Mouse (Mus musculus) embryo, embryonic 10 days (tissue): Measurements from ENCODE around the gene Otud5.
"Not testable (repeated sequence)": the region's sequence is repeated elsewhere in the genome, so short reads cannot be mapped to it uniquely, and the experiment has no call there.

Experiments
- DNase-seq: peaks from one replicate; pipeline ENCODE4 v3.0.0-alpha.2; 2015; ENCODE audit warnings: low spot score

The Otud5 gene

GRCm38 (mm10) chrX:7879819-7880218, 38.7 kb downstream of the Otud5 start:
- DNase-seq: peak; percentile 84

GRCm38 (mm10) chrX:7883841-7884567, 42.8 kb downstream of the Otud5 start, which contains the start of gene Slc35a2:
Slc35a2 (plus strand) TSS chrX:7884028.
- DNase-seq: peak; percentile 89

DNA sequence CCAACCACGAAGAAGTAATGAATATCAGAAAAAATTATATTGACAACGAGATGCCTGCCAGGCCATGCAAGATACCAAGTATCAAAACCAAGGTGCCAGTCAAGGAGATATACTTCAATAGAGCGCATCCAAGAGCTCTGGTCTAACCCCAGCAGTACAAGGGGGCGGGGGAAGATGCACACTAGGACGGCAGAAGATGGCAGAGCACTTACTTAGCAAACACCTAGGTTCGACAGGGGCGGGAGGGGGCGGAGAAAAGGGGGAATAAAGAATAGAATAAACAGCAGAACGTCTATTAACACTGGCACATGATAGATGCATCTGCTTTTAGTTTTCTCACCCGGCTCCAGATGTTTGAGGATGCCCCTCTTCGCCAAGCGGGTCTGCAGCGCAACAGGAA, 57.0 kb downstream of the Otud5 start:
- no peak for DNase-seq

DNA sequence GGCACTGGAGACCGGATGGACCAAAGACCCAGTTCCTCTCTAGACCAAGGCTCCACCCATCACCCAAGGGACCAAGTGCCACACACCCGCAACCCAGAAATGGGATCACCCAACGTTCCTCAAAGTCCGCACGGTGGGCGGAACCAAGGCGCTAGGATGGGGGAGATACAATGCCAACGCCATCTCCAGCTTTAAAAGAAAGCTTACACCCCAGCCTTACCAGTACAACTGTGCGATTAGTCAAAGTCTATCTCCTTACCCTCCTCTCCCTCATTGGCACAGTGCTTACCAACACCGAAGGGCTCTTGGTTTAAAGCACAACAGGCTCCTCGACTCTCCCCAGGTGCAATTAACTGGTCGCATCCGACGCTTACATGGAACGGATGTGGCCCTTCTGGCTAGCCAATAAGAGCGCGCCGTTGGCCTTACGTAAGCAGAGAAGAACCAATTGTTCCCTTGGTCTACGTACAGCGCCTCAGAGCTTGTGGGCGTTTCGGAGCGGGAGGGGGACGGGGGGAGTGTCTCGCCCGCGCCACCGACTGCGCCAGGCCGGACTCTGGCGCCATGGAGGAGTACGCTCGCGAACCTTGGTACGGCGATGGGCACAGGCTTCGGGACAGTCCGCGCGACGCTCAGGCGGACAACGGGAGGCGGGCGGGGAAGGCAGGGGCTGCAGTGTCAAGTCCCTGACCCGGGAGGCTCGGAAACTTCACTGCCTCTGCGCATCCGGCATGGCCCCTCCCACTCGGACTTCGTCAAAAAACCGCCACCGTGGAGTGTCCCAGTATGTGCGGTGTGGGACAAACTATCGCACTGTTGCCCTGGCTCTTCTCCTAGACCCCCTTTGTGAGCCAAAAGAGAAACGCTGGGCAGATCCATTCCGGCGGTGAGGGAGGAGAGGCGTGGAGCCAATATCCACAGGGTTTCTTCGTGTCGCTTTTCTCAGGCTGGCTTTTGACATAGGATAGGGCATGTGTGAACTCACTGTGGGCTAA, 58.0 kb downstream of the Otud5 start, which contains the start of the genes Pqbp1 and Timm17b:
Gene Pqbp1 (minus strand): TSS at position 390 of the 995 bp plus-strand sequence.
Gene Timm17b (plus strand): TSS at position 478 of the 995 bp plus-strand sequence.
- peak; percentile 96 for DNase-seq

GRCm38 (mm10) chrX:7904441-7904840, 63.3 kb downstream of the Otud5 start:
- DNase-seq: no peak

- DNase-seq: no peak
These were observed 66.6 kb downstream of the Otud5 start, which contains the start of gene Gm10491 for GRCm38 (mm10) chrX:7907735-7908134. Gm10491 (minus strand) TSS chrX:7907835.

- not testable (repeated sequence) for DNase-seq
These were observed 68.1 kb downstream of the Otud5 start, which contains the start of gene Gm10490 for GRCm38 (mm10) chrX:7909242-7909641. Gm10490 (plus strand) TSS chrX:7909542.

- DNase-seq: no peak
These were observed 69.3 kb downstream of the Otud5 start for GRCm38 (mm10) chrX:7910473-7910872.

DNA sequence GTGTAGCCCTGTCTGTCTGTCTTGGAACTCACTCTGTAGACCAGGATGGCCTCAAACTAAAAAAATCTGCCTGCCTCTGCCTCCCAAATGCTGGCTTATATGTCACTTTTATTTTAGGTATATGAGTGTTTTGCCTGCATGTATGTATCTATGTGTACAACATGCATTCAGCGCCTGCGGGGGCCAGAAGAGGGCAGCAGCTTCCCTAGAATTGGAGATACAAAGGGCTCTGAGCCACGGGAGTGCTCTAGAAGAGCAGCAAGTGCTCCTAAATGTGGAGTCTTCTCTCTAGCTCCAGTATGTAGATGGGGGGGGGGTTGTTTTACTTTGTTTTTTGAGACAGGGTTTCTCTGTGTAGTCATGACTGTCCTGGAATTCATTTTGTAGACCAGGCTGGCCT, 74.5 kb downstream of the Otud5 start:
- not testable (repeated sequence) for DNase-seq

DNA sequence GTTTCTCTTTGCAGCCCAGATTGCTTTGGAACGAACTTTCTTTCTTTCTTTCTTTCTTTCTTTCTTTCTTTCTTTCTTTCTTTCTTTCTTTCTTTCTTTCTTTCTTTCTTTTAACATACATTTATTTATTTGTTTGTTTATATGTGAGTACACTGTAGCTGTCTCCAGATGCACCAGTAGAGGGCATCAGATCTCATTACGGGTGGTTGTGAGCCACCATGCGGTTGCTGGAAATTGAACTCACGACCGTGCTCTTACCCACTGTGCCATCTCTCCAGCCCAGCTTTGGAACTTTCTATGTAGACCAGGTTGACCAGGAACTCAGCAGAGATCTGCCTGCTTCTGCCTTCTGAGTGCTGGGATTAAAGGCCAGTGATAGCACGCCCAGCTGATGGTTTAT, 76.8 kb downstream of the Otud5 start:
- DNase-seq: not testable (repeated sequence)

- peak; percentile 56 for DNase-seq
These were observed 78.6 kb downstream of the Otud5 start, which contains the start of gene Pcsk1n for GRCm38 (mm10) chrX:7919601-7920383. Pcsk1n (plus strand) TSS chrX:7919822.

DNA sequence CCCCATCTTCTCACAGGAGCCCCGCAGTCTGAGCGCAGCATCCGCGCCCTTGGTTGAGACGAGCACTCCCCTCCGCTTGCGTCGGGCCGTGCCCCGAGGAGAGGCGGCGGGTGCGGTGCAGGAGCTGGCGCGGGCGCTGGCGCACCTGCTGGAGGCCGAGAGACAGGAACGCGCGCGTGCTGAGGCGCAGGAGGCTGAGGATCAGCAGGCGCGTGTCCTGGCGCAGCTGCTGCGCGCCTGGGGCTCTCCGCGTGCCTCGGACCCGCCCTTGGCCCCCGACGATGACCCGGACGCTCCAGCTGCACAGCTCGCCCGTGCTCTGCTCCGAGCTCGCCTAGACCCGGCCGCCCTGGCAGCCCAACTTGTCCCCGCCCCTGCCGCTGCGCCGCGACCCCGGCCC, 80.9 kb downstream of the Otud5 start:
- DNase-seq: peak; percentile 33
